Mouse (Mus musculus): Measurements from ENCODE around the gene Vps35. TPM values are rescaled to one million over a fixed set of nuclear protein-coding genes. Genes with fewer than 3 reads are reported as not detected.

Gene Vps35
- 100 to 1,000 TPM; 116 to 130 TPM for total RNA-seq (2021)
- long read RNA-seq, experiment 1, transcript Vps35-201 (17 exons, 3,474 nt): major isoform, 195 of 234 reads
- long read RNA-seq, experiment 1, partial matches to known transcripts: 26 of 234 reads
- long read RNA-seq, experiment 1, other reads (novel, unspliced or antisense): 13 of 234 reads
- long read RNA-seq, experiment 2, transcript Vps35-201 (17 exons, 3,474 nt): major isoform, 119 of 137 reads
- long read RNA-seq, experiment 2, partial matches to known transcripts: 12 of 137 reads
- long read RNA-seq, experiment 2, other reads (novel, unspliced or antisense): 6 of 137 reads

GRCm38 (mm10) chr8:85299434-85300077 is at the start of gene Vps35, which contains the start of gene Orc6:
Gene Vps35, minus strand, starts transcription at chr8:85299802.
Gene Orc6, plus strand, starts transcription at chr8:85299632.
- peak; percentile 94 to 95 for DNase-seq (ENCODE audit: extremely low spot score in 1 of 2, low spot score in 2 of 2)
- Histone ChIP-seq H3K27ac (peak within 1 kb of the TSS; percentile 100), H3K4me3 (peak within 1 kb of the TSS; percentile 88)
- TF ChIP-seq CTCF (IDR thresholded peaks at IDR 0.05): no peak
- intact Hi-C loops (cut with DNase I): loop anchor here (5.0 to 10.0 kb wide), 2 partner anchors 217 to 225 kb away; partner anchors contain the start of genes Man2b1, Wdr83 and Wdr83os

GRCm38 (mm10) chr8:85339871-85340573 is 40.4 kb upstream of the Vps35 start:
- H3K27ac ChIP-seq: no peak overlapping the region
- DNase-seq (ENCODE audit: extremely low spot score in 1 of 2, low spot score in 2 of 2): no peak
- intact Hi-C loops (cut with DNase I): loop anchor here (5.0 kb wide), 1 partner anchor 52 kb away; no protein-coding TSS in a partner anchor
- H3K4me3 ChIP-seq: no peak overlapping the region
- no peak for TF ChIP-seq CTCF (IDR thresholded peaks at IDR 0.05)

GRCm38 (mm10) chr8:85337681-85338080 is 38.1 kb upstream of the Vps35 start:
- intact Hi-C loops (cut with DNase I): loop anchor here (5.0 kb wide), 1 partner anchor 55 kb away; no protein-coding TSS in a partner anchor
- TF ChIP-seq CTCF (IDR thresholded peaks at IDR 0.05): no peak
- no peak for DNase-seq (ENCODE audit: extremely low spot score in 1 of 2, low spot score in 2 of 2)

GRCm38 (mm10) chr8:85336211-85336933 is 36.8 kb upstream of the Vps35 start:
- DNase-seq (ENCODE audit: extremely low spot score in 1 of 2, low spot score in 2 of 2): no peak
- no peak for TF ChIP-seq CTCF (IDR thresholded peaks at IDR 0.05)
- intact Hi-C loops (cut with DNase I): loop anchor here (5.0 kb wide), 1 partner anchor 56 kb away; no protein-coding TSS in a partner anchor
- Histone ChIP-seq H3K4me3 (no peak overlapping the region), H3K27ac (no peak overlapping the region)

More at GRCm38 (mm10) chr8:85337681-85338080, 38.1 kb upstream of the Vps35 start:
- Histone ChIP-seq H3K27ac (no peak overlapping the region), H3K4me3 (no peak overlapping the region)

- no peak for DNase-seq (ENCODE audit: extremely low spot score in 1 of 2, low spot score in 2 of 2)
- intact Hi-C loops (cut with DNase I): loop anchor here (5.0 kb wide), 1 partner anchor 57 kb away; no protein-coding TSS in a partner anchor
These were observed 35.5 kb upstream of the Vps35 start for GRCm38 (mm10) chr8:85335105-85335504.

GRCm38 (mm10) chr8:85329506-85329905 is 29.9 kb upstream of the Vps35 start:
- intact Hi-C loops (cut with DNase I): no loop called here
- TF ChIP-seq CTCF (IDR thresholded peaks at IDR 0.05): no peak
- Histone ChIP-seq H3K27ac (no peak overlapping the region), H3K4me3 (no peak overlapping the region)
- no peak for DNase-seq (ENCODE audit: extremely low spot score in 1 of 2, low spot score in 2 of 2)

More at GRCm38 (mm10) chr8:85335105-85335504, 35.5 kb upstream of the Vps35 start:
- H3K4me3 ChIP-seq: no peak overlapping the region
- no peak overlapping the region for H3K27ac ChIP-seq
- no peak for TF ChIP-seq CTCF (IDR thresholded peaks at IDR 0.05)

GRCm38 (mm10) chr8:85327036-85327435 is 27.4 kb upstream of the Vps35 start:
- no peak overlapping the region for H3K27ac ChIP-seq
- intact Hi-C loops (cut with DNase I): no loop called here
- no peak for DNase-seq (ENCODE audit: extremely low spot score in 1 of 2, low spot score in 2 of 2)
- TF ChIP-seq CTCF (IDR thresholded peaks at IDR 0.05): no peak
- no peak overlapping the region for H3K4me3 ChIP-seq

- intact Hi-C loops (cut with DNase I): no loop called here
- H3K27ac ChIP-seq: no peak overlapping the region
- no peak for DNase-seq (ENCODE audit: extremely low spot score in 1 of 2, low spot score in 2 of 2)
- TF ChIP-seq CTCF (IDR thresholded peaks at IDR 0.05): no peak
- no peak overlapping the region for H3K4me3 ChIP-seq
These were observed 23.5 kb upstream of the Vps35 start for GRCm38 (mm10) chr8:85323084-85323483.

GRCm38 (mm10) chr8:85321981-85322380 is 22.4 kb upstream of the Vps35 start:
- DNase-seq (ENCODE audit: extremely low spot score in 1 of 2, low spot score in 2 of 2): no peak
- intact Hi-C loops (cut with DNase I): no loop called here
- Histone ChIP-seq H3K4me3 (no peak overlapping the region), H3K27ac (no peak overlapping the region)
- TF ChIP-seq CTCF (IDR thresholded peaks at IDR 0.05): no peak

- TF ChIP-seq CTCF (IDR thresholded peaks at IDR 0.05): no peak
- H3K4me3 ChIP-seq: no peak overlapping the region
- H3K27ac ChIP-seq: no peak overlapping the region
- intact Hi-C loops (cut with DNase I): no loop called here
- DNase-seq (ENCODE audit: extremely low spot score in 1 of 2, low spot score in 2 of 2): no peak
These were observed 18.9 kb upstream of the Vps35 start for GRCm38 (mm10) chr8:85318534-85318933.

GRCm38 (mm10) chr8:85313036-85313435 is 13.4 kb upstream of the Vps35 start:
- DNase-seq (ENCODE audit: extremely low spot score in 1 of 2, low spot score in 2 of 2): no peak
- Histone ChIP-seq H3K27ac (no peak overlapping the region), H3K4me3 (no peak overlapping the region)
- TF ChIP-seq CTCF (IDR thresholded peaks at IDR 0.05): no peak
- intact Hi-C loops (cut with DNase I): no loop called here
